Mouse (Mus musculus): ENCODE measurements around the gene Muc3. TPM values are rescaled to one million over a fixed set of nuclear protein-coding genes. Genes with fewer than 3 reads are reported as not detected.

The Muc3 gene
- total and polyA plus RNA-seq, 2 experiments from 2014 or later, result not detected

- no peak overlapping the region for H3K4me3 ChIP-seq (ENCODE audit: low read depth, low read length)
- ATAC-seq (ENCODE audit: insufficient read depth, low read depth), result no peak
- H3K36me3 ChIP-seq (replicated peaks; ENCODE audit: control insufficient read depth, insufficient read depth, low read length), result no peaks in the 10 kb centered on the region
- H3K9ac ChIP-seq (replicated peaks; ENCODE audit: low read depth, low read length), result no peak overlapping the region
- no peaks in the 10 kb centered on the region for H3K4me1 ChIP-seq (ENCODE audit: control insufficient read depth, insufficient read depth)
- H3K27ac ChIP-seq (ENCODE audit: low read depth), result no peak overlapping the region
- 0 out of 2 replicates have a peak, but pooled peaks cover 5% of the 10 kb centered on the region for H3K27me3 ChIP-seq (ENCODE audit: control insufficient read depth, insufficient read depth, low read length)
- no peak for TF ChIP-seq CTCF (IDR thresholded peaks at IDR 0.05; ENCODE audit: low read depth)
- H3K9me3 ChIP-seq (replicated peaks; ENCODE audit: control insufficient read depth, low read length), result no peaks in the 10 kb centered on the region
- no peak for DNase-seq (ENCODE audit: low spot score)
- H3K4me2 ChIP-seq (ENCODE audit: low read depth, low read length), result no peak overlapping the region
- 61% methylated on average over 8 of the region's 8 CpGs for WGBS
Measured at GRCm38 (mm10) chr5:137179646-137180374, 30.7 kb upstream of the Muc3 start.

- H3K27me3 ChIP-seq (ENCODE audit: control insufficient read depth, insufficient read depth, low read length), result no peaks in the 10 kb centered on the region
- TF ChIP-seq EP300 (IDR thresholded peaks at IDR 0.05; ENCODE audit: low read depth) (no peak), CTCF (IDR thresholded peaks at IDR 0.05; ENCODE audit: low read depth) (no peak)
- DNase-seq (ENCODE audit: low spot score) (no peak), ATAC-seq (ENCODE audit: insufficient read depth, low read depth) (no peak)
- no peak overlapping the region for H3K4me2 ChIP-seq (ENCODE audit: low read depth, low read length)
- WGBS, result 61% methylated on average over 6 of the region's 6 CpGs
- H3K4me3 ChIP-seq (ENCODE audit: low read depth, low read length), result no peak overlapping the region
- H3K4me1 ChIP-seq (ENCODE audit: control insufficient read depth, insufficient read depth), result no peaks in the 10 kb centered on the region
- H3K9ac ChIP-seq (replicated peaks; ENCODE audit: low read depth, low read length), result no peak overlapping the region
- no peak overlapping the region for H3K27ac ChIP-seq (ENCODE audit: low read depth)
- H3K36me3 ChIP-seq (replicated peaks; ENCODE audit: control insufficient read depth, insufficient read depth, low read length), result no peaks in the 10 kb centered on the region
- H3K9me3 ChIP-seq (replicated peaks; ENCODE audit: control insufficient read depth, low read length), result no peaks in the 10 kb centered on the region
Measured at GRCm38 (mm10) chr5:137173967-137174366, 24.8 kb upstream of the Muc3 start.

DNA sequence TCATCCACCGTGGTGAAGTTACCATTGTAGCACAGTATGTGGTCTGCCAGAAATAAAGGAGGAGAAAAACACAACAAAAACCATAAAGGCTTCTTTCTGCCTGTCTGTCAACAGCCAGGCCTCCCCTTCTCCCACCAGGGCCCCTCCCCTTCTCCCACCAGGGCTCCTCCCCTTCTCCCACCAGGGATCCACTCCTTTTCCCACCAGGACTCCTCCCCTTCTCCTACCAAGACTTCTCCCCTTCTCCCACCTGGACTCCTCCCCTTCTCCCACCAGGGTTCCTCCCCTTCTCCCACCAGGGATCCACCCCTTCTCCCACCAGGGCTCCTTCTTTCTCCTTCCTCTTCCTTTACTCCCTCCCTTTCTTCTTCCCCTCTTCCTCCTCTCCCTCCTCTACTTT is 23.5 kb upstream of the Muc3 start:
- ATAC-seq (ENCODE audit: insufficient read depth, low read depth) (no peak), DNase-seq (ENCODE audit: low spot score) (no peak)
- Histone ChIP-seq H3K4me3 (ENCODE audit: low read depth, low read length) (no peak overlapping the region), H3K9ac (replicated peaks; ENCODE audit: low read depth, low read length) (no peak overlapping the region), H3K27me3 (ENCODE audit: control insufficient read depth, insufficient read depth, low read length) (no peaks in the 10 kb centered on the region), H3K9me3 (replicated peaks; ENCODE audit: control insufficient read depth, low read length) (no peaks in the 10 kb centered on the region), H3K4me1 (ENCODE audit: control insufficient read depth, insufficient read depth) (no peaks in the 10 kb centered on the region), H3K27ac (ENCODE audit: low read depth) (no peak overlapping the region), H3K36me3 (replicated peaks; ENCODE audit: control insufficient read depth, insufficient read depth, low read length) (no peaks in the 10 kb centered on the region), H3K4me2 (ENCODE audit: low read depth, low read length) (no peak overlapping the region)
- TF ChIP-seq CTCF (IDR thresholded peaks at IDR 0.05; ENCODE audit: low read depth) (no peak), EP300 (IDR thresholded peaks at IDR 0.05; ENCODE audit: low read depth) (no peak)
- WGBS, result 0% methylated on average over 1 of the region's 1 CpGs

DNA sequence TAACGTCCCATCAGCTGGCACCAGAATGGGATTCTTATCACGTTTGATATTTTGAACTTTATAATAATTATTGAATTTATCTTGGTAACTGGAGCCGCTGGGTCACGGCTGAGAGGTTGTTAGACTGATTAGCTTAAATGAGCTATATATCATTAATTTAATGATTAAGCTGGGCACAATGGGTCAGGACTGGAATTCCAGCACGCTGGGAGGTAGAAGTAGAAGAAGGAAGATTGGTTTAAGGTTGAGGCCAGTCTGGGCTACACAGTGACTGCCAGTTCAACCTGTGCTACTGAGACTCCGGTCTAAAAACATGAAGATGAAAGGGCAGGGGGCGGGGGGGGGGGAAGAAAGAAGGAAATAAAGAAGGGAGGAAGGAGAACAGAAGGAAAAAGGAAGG is 22.4 kb upstream of the Muc3 start:
- no peak for TF ChIP-seq EP300 (IDR thresholded peaks at IDR 0.05; ENCODE audit: low read depth)
- no peak for TF ChIP-seq CTCF (IDR thresholded peaks at IDR 0.05; ENCODE audit: low read depth)

DNA sequence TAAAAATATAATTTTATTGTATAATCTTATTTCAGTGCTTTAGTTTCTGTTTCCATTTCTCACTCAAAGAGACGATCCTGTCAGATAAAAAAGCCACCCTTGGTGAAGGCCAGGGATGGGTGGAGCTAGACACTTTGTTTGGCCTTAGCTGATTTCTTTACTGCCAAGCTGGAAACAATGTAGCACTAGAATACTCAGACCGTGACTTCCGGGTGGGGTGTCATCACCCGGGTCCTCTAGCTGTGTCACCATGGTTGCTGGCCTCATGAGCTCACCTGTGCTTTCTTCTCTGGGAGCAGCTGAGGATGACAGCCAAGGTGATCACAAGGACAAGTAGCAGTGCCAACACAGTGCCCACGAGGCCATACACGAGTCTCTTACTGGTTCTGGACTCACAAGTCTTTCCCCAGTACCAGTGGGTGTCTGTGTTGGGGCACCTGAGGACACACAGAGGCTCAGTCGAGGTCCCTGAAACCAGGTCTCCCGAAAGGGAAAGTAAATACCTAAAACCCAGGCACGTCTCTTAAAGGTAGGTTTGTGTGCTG is 21.8 kb upstream of the Muc3 start:
- Histone ChIP-seq H3K4me2 (ENCODE audit: low read depth, low read length) (no peak overlapping the region), H3K4me3 (ENCODE audit: low read depth, low read length) (no peak overlapping the region), H3K36me3 (replicated peaks; ENCODE audit: control insufficient read depth, insufficient read depth, low read length) (no peaks in the 10 kb centered on the region), H3K9ac (replicated peaks; ENCODE audit: low read depth, low read length) (no peak overlapping the region), H3K4me1 (ENCODE audit: control insufficient read depth, insufficient read depth) (no peaks in the 10 kb centered on the region), H3K9me3 (replicated peaks; ENCODE audit: control insufficient read depth, low read length) (no peaks in the 10 kb centered on the region), H3K27me3 (ENCODE audit: control insufficient read depth, insufficient read depth, low read length) (no peaks in the 10 kb centered on the region), H3K27ac (ENCODE audit: low read depth) (no peak overlapping the region)
- DNase-seq (ENCODE audit: low spot score), result no peak
- 62% methylated on average over 9 of the region's 9 CpGs for WGBS
- ATAC-seq (ENCODE audit: insufficient read depth, low read depth), result no peak
- TF ChIP-seq EP300 (IDR thresholded peaks at IDR 0.05; ENCODE audit: low read depth) (no peak), CTCF (IDR thresholded peaks at IDR 0.05; ENCODE audit: low read depth) (no peak)

More for the DNA sequence above, 22.4 kb upstream of the Muc3 start:
- no peak for ATAC-seq (ENCODE audit: insufficient read depth, low read depth)
- no peak overlapping the region for H3K4me2 ChIP-seq (ENCODE audit: low read depth, low read length)
- no peaks in the 10 kb centered on the region for H3K27me3 ChIP-seq (ENCODE audit: control insufficient read depth, insufficient read depth, low read length)
- WGBS, result 65% methylated on average over 7 of the region's 7 CpGs
- no peaks in the 10 kb centered on the region for H3K36me3 ChIP-seq (replicated peaks; ENCODE audit: control insufficient read depth, insufficient read depth, low read length)
- H3K27ac ChIP-seq (ENCODE audit: low read depth), result no peak overlapping the region
- H3K4me1 ChIP-seq (ENCODE audit: control insufficient read depth, insufficient read depth), result no peaks in the 10 kb centered on the region
- H3K9me3 ChIP-seq (replicated peaks; ENCODE audit: control insufficient read depth, low read length), result no peaks in the 10 kb centered on the region
- no peak overlapping the region for H3K9ac ChIP-seq (replicated peaks; ENCODE audit: low read depth, low read length)
- DNase-seq (ENCODE audit: low spot score), result no peak
- no peak overlapping the region for H3K4me3 ChIP-seq (ENCODE audit: low read depth, low read length)

DNA sequence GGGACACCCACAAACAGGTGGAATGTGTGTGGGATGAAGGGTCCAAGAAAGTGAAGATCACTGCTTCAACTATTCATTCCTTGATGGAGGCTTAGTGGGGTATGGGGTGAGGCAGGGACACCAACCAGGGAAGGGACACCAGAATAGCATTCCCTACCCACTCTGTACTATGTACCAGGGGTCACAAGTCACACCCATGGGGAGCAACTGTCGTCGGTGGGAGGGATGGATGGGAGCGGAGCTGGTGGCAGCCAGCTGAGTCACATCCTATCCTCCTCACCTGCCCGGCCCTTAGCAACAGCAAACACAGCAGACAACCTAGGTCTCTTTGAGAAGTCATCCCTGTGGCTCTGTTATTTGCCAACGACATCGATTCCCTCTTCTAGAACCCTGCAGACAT is 18.4 kb upstream of the Muc3 start:
- Histone ChIP-seq H3K4me3 (ENCODE audit: low read depth, low read length) (no peak overlapping the region), H3K4me2 (ENCODE audit: low read depth, low read length) (no peak overlapping the region), H3K4me1 (ENCODE audit: control insufficient read depth, insufficient read depth) (no peaks in the 10 kb centered on the region), H3K27ac (ENCODE audit: low read depth) (no peak overlapping the region), H3K9me3 (replicated peaks; ENCODE audit: control insufficient read depth, low read length) (no peaks in the 10 kb centered on the region), H3K27me3 (ENCODE audit: control insufficient read depth, insufficient read depth, low read length) (no peaks in the 10 kb centered on the region), H3K9ac (replicated peaks; ENCODE audit: low read depth, low read length) (no peak overlapping the region), H3K36me3 (replicated peaks; ENCODE audit: control insufficient read depth, insufficient read depth, low read length) (no peaks in the 10 kb centered on the region)
- DNase-seq (ENCODE audit: low spot score), result no peak
- no peak for ATAC-seq (ENCODE audit: insufficient read depth, low read depth)
- 62% methylated on average over 6 of the region's 6 CpGs for WGBS
- TF ChIP-seq CTCF (IDR thresholded peaks at IDR 0.05; ENCODE audit: low read depth), result no peak
- TF ChIP-seq EP300 (IDR thresholded peaks at IDR 0.05; ENCODE audit: low read depth), result no peak
